In genomic region chr4:114924971-114925916, GRCm38 (mm10) we compare ENCODE assay signal across 10 mouse cellular contexts. TPM values are rescaled to one million over a fixed set of nuclear protein-coding genes. Genes with fewer than 3 reads are reported as not detected.
DNase-seq lines count a peak whose midpoint lies in the region; ATAC-seq and TF ChIP-seq lines count a peak whose summit lies in the region.
"Had no signal": no experiment of that assay in that cellular context is flagged by ENCODE, and none has a peak within 500 bp of the region (broad histone marks: within the 10 kb centered on the region; RNA-seq: fewer than 3 reads in every experiment).

No protein-coding gene starts in this region.

- no peaks in the 10 kb centered on the region for H3K36me3 ChIP-seq in heart, embryonic 10.5 days
- no peaks in the 10 kb centered on the region for H3K36me3 ChIP-seq in heart, embryonic 13.5 days
- H3K36me3 ChIP-seq in limb, embryonic 11.5 days (ENCODE audit: control insufficient read depth, insufficient read depth, low read length): no peaks in the 10 kb centered on the region
- H3K36me3 ChIP-seq in midbrain, postnatal 0 days (ENCODE audit: insufficient read depth, low read length): no peaks in the 10 kb centered on the region

- intact Hi-C loops in heart, postnatal 25 days (cut with DNase I): no loop called here
- intact Hi-C loops in left cerebral cortex, postnatal 14 days (cut with DNase I): no loop called here

- 0 out of 2 replicates have a peak overlapping the region, but pooled peaks have one; percentile 24 for H3K27ac ChIP-seq in heart, embryonic 10.5 days
- no peak overlapping the region for H3K27ac ChIP-seq in heart, embryonic 13.5 days (replicated peaks)
- H3K27ac ChIP-seq in limb, embryonic 11.5 days (replicated peaks; ENCODE audit: low read depth, low read length): no peak overlapping the region
- H3K27ac ChIP-seq in midbrain, postnatal 0 days (ENCODE audit: low read depth, low read length): no peak overlapping the region

- H3K4me3 ChIP-seq in heart, embryonic 10.5 days: peak overlapping the region; percentile 61
- H3K4me3 ChIP-seq in heart, embryonic 13.5 days: peak overlapping the region; percentile 56
- peak overlapping the region; percentile 30 for H3K4me3 ChIP-seq in limb, embryonic 11.5 days (ENCODE audit: low read depth, low read length)
- peak overlapping the region; percentile 36 for H3K4me3 ChIP-seq in midbrain, postnatal 0 days (ENCODE audit: low read depth, low read length)

- H3K9me3 ChIP-seq in heart, embryonic 10.5 days: no peaks in the 10 kb centered on the region
- H3K9me3 ChIP-seq in heart, embryonic 13.5 days: no peaks in the 10 kb centered on the region
- no peaks in the 10 kb centered on the region for H3K9me3 ChIP-seq in limb, embryonic 11.5 days (ENCODE audit: control insufficient read depth, low read length)
- no peaks in the 10 kb centered on the region for H3K9me3 ChIP-seq in midbrain, postnatal 0 days (ENCODE audit: low read length)

- H3K4me2 ChIP-seq in heart, embryonic 13.5 days: peak overlapping the region; percentile 76
- peak overlapping the region; percentile 49 for H3K4me2 ChIP-seq in limb, embryonic 11.5 days (ENCODE audit: low read depth, severe bottlenecking)
- peak overlapping the region; percentile 56 for H3K4me2 ChIP-seq in midbrain, postnatal 0 days (ENCODE audit: low read depth, low read length, poor library complexity, severe bottlenecking)

- ATAC-seq in heart, embryonic 13.5 days (ENCODE audit: extremely low read depth, insufficient number of reproducible peaks, low FRiP score, low TSS enrichment): no peak
- 0 out of 2 replicates have a peak, but pooled peaks have one; percentile 46 for ATAC-seq in limb, embryonic 11.5 days (ENCODE audit: insufficient number of reproducible peaks, low FRiP score, low TSS enrichment, low read depth)
- 0 out of 2 replicates have a peak, but pooled peaks have one; percentile 29 for ATAC-seq in midbrain, postnatal 0 days (ENCODE audit: low FRiP score)

- H3K27me3 ChIP-seq in heart, embryonic 10.5 days (ENCODE audit: insufficient read depth, poor library complexity, severe bottlenecking): peaks cover 79% of the 10 kb centered on the region
- peaks cover 91% of the 10 kb centered on the region for H3K27me3 ChIP-seq in heart, embryonic 13.5 days (replicated peaks)
- peaks cover 78% of the 10 kb centered on the region for H3K27me3 ChIP-seq in limb, embryonic 11.5 days (ENCODE audit: control insufficient read depth, insufficient read depth, low read length)
- H3K27me3 ChIP-seq in midbrain, postnatal 0 days (ENCODE audit: insufficient read depth, low read length): peaks cover 81% of the 10 kb centered on the region
- H3K27me3 ChIP-seq: CH12.LX had no signal

- under 1% methylated on average over 108 of the region's 125 CpGs for WGBS in heart, embryonic 10.5 days
- under 1% methylated on average over 121 of the region's 125 CpGs for WGBS in heart, embryonic 13.5 days
- under 1% methylated on average over 120 of the region's 125 CpGs for WGBS in limb, embryonic 11.5 days
- under 1% methylated on average over 112 of the region's 125 CpGs for WGBS in midbrain, postnatal 0 days

- no peak for DNase-seq in heart, embryonic 10.5 days (ENCODE audit: low spot score)
- no peak for DNase-seq in heart, postnatal 25 days (ENCODE audit: low spot score)
- DNase-seq in adrenal gland, adult 2 months: peak; percentile 66
- DNase-seq in limb, embryonic 11.5 days (ENCODE audit: low spot score): peak; percentile 64
- no peak for DNase-seq in midbrain, postnatal 0 days (ENCODE audit: low spot score)
- no peak for DNase-seq in left cerebral cortex, postnatal 14 days (ENCODE audit: low spot score in 2 of 2)
- no peak for DNase-seq in left cerebral cortex, adult 11 months (ENCODE audit: low spot score)

- TF ChIP-seq CTCF in midbrain, postnatal 0 days (IDR thresholded peaks at IDR 0.05): no peak

- H3K4me1 ChIP-seq in heart, embryonic 10.5 days: peaks cover 15% of the 10 kb centered on the region
- H3K4me1 ChIP-seq in heart, embryonic 13.5 days: peaks cover 12% of the 10 kb centered on the region
- peaks cover 2% of the 10 kb centered on the region for H3K4me1 ChIP-seq in limb, embryonic 11.5 days (ENCODE audit: control insufficient read depth, insufficient read depth, low read length)
- H3K4me1 ChIP-seq in midbrain, postnatal 0 days (ENCODE audit: insufficient read depth, low read length): 0 out of 2 replicates have a peak, but pooled peaks cover 4% of the 10 kb centered on the region

- peak overlapping the region; percentile 50 for H3K9ac ChIP-seq in heart, embryonic 13.5 days
- no peak overlapping the region for H3K9ac ChIP-seq in limb, embryonic 11.5 days (ENCODE audit: low read length)
- H3K9ac ChIP-seq in midbrain, postnatal 0 days (replicated peaks; ENCODE audit: low read length, poor library complexity, severe bottlenecking): no peak overlapping the region

RNA-seq across cellular contexts. Expression of gene Foxe3, which starts 0.6 kb away (rescaled TPM):
- 0.62 TPM in 1 of 2 replicates, not detected in the other for polyA plus RNA-seq in heart, embryonic 10.5 days (2016; fragmentation: Nextera tagmentation; extraction: Ambion mirVana)
- not detected for total RNA-seq in heart, postnatal 25 days (2021)
- not detected for total RNA-seq in adrenal gland, adult 2 months (2021)
- 0.20 and 1.2 TPM in 2 replicates for polyA plus RNA-seq in adrenal gland, adult 2 months (2012; rRNA removed)
- not detected in 2 replicates for polyA plus RNA-seq in heart, embryonic 13.5 days (2015; fragmentation: Nextera tagmentation; extraction: Ambion mirVana)
- not detected in 2 replicates for polyA plus RNA-seq in limb, embryonic 11.5 days (2014; fragmentation: Nextera tagmentation; extraction: Ambion mirVana)
- total RNA-seq in midbrain, postnatal 0 days (2014; rRNA removed): 0.27 TPM in 1 of 2 replicates, not detected in the other
- polyA plus RNA-seq in midbrain, postnatal 0 days (2015; fragmentation: Nextera tagmentation; extraction: Ambion mirVana): 0.31 and 0.39 TPM in 2 replicates
- not detected for total RNA-seq in left cerebral cortex, postnatal 14 days (2021)
- total RNA-seq: CH12.LX; heart, adult 18-20 months had no signal

RNA-seq across cellular contexts. Expression of gene Foxd2, which starts 16.6 kb away (rescaled TPM):
- polyA plus RNA-seq in heart, embryonic 10.5 days (2016; fragmentation: Nextera tagmentation; extraction: Ambion mirVana): 0.42 and 1.3 TPM in 2 replicates
- total RNA-seq in heart, postnatal 25 days (2021): under 1 TPM; 0.17 to 0.44 TPM
- total RNA-seq in adrenal gland, adult 2 months (2021): 1 to 10 TPM; 1.2 to 2.8 TPM
- polyA plus RNA-seq in adrenal gland, adult 2 months (2012; rRNA removed): 5.7 and 6.3 TPM in 2 replicates
- 0.07 and 0.09 TPM in 2 replicates for polyA plus RNA-seq in heart, embryonic 13.5 days (2015; fragmentation: Nextera tagmentation; extraction: Ambion mirVana)
- 0.20 and 0.67 TPM in 2 replicates for polyA plus RNA-seq in limb, embryonic 11.5 days (2014; fragmentation: Nextera tagmentation; extraction: Ambion mirVana)
- total RNA-seq in midbrain, postnatal 0 days (2014; rRNA removed): 1.0 and 2.5 TPM in 2 replicates
- polyA plus RNA-seq in midbrain, postnatal 0 days (2015; fragmentation: Nextera tagmentation; extraction: Ambion mirVana): 0.44 and 0.58 TPM in 2 replicates
- total RNA-seq in left cerebral cortex, postnatal 14 days (2021): under 1 TPM; 0.30 to 0.48 TPM

Comparison
In these comparisons a context has a peak if more than half of its experiments do, and no peak if none do; other contexts are left out.
1. DNase-seq: peak in adrenal gland, adult 2 months (single experiment) and limb, embryonic 11.5 days (single experiment); none in heart, embryonic 10.5 days (single experiment), heart, postnatal 25 days (single experiment), midbrain, postnatal 0 days (single experiment), left cerebral cortex, postnatal 14 days (0 of 2) and left cerebral cortex, adult 11 months (single experiment).
2. Peak in every context shown above with its lines, with median percentiles within 50 percentile points of each other: H3K4me3 ChIP-seq and H3K4me2 ChIP-seq.